Mouse (Mus musculus) G1E-ER4 (cell line): ENCODE results near the gene Mbd5. TPM values are rescaled to one million over a fixed set of nuclear protein-coding genes. Genes with fewer than 3 reads are reported as not detected.

Experiments
- GATA1 ChIP-seq: IDR thresholded peaks from one replicate; pipeline ENCODE4 v1.8.0; 2012; ENCODE audit warnings: low read length, inconsistent platforms
- polyA plus RNA-seq: library from polyadenylated mRNA; stranded (reverse); fragments of >175 nt; gene quantifications from 2 replicates; pipeline ENCODE4 v1.2.3, GENCODE M21; 2012

Mbd5 gene
- 0.49 and 0.65 TPM in 2 replicates for polyA plus RNA-seq

DNA sequence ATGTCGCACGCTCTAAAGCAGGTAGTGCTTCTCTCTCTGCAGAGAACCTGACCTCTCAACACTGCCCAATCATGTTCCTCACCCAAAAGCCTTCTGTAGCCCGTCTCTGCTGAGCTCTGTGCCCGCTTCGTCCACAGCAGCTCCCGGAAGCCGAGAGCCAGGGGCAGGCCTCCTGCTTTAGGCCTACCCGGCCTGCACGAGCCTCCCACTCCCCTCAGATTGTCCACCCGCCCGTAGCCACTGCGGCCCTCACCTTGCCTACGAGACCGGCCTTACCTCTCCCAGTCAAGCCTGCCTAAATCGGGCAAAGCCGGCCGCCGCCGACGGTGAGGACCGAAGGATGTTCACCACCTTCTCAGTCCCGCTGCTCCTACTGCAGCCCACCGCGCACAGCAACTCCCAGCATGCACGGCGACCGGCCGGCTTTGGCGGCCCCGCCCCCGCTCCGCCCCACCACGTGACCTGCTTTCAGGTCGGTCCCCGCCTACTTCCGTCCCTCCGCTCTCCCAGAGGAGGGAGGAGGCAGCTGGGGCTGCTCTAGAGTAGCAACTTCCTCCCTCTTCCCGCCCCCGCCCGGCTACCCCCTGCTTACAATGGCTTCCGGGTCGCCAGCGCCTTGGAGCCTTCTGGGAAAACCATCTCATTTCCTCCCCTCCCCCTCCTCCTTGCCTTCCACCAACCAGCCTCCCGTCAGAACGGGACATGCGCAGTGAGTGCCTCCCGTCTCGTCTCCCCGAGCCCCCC, at the start of gene Mbd5:
Gene Mbd5, plus strand, starts transcription at position 668 of the 744 bp plus-strand sequence.
- no peak for TF ChIP-seq GATA1

DNA sequence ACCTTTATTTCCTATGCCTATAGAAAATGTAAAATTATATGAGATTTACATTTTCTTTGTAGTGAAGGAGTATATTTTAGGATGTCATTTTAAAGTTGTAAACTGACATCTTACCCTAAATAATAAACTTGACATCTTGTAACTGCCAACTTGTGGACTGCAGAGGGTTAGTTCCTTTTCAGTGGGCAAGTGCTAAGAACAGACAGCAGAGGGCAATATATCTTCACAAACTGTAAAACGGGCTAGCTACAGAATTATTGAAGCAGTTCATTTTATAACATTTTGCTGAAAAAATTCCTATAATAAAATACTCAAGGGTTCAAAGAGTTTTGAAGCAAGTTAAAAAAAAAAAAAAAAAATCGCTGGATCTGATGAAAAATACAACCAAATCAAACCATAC, 40.4 kb upstream of the Mbd5 start:
- TF ChIP-seq GATA1 = no peak

DNA sequence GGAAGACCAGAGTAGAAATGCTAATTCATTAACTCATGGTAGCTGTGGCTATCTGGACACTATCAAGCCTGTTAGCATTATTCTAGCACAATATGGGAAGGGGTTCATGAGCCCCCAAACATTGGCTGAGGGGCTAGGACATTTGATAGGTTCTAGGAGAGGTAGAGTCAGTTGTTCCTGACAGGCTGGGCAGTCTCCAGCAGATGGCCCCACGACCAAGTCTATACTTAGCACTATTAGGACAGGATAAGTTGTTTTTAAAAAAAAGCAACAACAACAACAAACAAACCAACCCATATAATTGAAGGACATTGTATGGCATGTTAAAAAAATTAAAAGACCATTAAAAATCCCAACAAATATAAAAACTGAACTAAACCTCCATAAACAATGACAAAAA, 35.1 kb upstream of the Mbd5 start:
- no peak for TF ChIP-seq GATA1

DNA sequence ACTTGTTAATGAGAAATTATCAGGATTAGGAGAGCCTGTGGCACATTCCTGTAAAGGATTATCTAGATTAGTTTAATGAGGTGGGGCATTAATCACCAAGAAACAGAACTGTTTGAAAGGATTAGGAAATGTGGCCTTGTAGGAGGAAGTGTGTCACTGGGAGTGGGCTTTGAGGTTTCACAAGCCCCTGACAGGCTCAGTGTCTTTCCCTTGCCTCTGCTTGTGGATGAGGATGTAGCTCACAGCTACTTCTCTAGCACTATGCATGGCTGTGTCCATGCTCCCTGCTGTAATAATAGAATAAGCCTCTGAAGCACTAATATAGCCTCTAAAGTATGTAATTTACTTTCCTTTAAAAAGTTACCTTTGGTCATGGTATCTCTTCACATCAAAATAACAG, 33.5 kb upstream of the Mbd5 start:
- TF ChIP-seq GATA1 = no peak

DNA sequence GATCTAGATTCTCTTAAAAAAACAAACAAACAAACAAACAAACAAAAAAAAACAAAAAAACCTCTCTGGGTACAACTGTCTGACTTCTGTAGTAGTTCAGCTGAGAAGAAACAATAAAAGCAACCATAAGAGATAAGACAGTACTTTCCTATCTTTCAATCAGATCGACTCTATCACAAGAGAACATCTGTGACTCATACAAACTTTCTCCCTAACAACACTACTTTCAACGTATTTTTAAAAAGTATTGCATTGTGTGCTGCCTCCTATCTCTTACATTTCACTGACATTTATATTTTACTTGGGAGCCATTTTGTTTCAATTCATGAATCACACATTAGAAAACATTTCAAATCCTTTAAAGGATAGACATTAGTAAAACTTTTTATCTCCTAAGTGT, 14.2 kb upstream of the Mbd5 start:
- TF ChIP-seq GATA1 = peak; percentile 24

DNA sequence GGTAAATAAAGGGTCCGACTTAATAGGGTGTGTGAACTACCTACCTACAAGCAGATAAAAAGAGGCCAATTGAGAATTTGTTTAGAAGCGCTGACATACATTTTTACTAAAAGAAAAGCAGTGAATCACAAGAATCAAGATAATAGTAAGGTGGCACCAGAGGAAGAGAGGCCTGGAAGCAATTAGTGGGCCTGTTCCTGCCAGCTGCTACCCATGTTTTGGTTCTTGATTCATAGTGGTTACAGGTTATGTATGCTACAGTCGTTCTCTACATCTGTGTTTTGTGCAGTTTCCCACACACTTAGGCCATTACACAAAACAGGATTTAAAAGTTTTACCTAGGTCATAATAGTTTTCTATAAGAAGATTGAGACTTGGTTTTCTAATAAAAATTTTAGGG, 1.5 kb upstream of the Mbd5 start:
- TF ChIP-seq GATA1 = no peak

DNA sequence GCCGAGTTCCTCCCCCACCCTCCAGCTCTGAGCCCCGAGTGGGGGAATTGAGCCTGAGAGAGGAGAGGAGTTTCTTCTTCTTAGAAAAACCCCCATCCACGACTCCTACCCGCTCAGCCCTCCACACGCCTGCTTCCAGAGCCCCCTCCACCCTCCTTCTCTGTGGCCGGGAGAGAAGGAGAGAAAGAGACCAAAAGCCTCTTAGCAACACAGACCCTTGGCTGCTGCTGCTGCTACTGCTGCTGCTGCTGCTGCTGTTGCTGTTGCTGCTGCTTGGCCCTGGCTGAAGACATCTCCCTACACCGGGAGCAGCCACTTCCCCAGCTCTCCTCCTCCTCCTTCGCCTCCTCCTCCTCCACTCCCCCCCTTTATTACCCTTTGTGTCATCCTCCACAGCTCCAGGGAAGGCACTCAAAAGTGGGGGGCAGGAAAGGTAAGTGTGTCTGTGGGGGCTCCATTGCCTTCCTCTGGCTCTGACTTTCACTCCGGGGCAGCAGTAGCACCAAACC, 489 bp downstream of the Mbd5 start:
- TF ChIP-seq GATA1 = no peak

DNA sequence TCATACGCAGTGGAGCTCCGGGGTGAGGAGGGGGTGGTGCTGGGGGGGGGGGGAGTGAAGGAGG, 776 bp downstream of the Mbd5 start, which contains the start of gene Orc4:
Gene Orc4, minus strand, starts transcription at position 26 of the 64 bp plus-strand sequence.
- TF ChIP-seq GATA1 = no peak

DNA sequence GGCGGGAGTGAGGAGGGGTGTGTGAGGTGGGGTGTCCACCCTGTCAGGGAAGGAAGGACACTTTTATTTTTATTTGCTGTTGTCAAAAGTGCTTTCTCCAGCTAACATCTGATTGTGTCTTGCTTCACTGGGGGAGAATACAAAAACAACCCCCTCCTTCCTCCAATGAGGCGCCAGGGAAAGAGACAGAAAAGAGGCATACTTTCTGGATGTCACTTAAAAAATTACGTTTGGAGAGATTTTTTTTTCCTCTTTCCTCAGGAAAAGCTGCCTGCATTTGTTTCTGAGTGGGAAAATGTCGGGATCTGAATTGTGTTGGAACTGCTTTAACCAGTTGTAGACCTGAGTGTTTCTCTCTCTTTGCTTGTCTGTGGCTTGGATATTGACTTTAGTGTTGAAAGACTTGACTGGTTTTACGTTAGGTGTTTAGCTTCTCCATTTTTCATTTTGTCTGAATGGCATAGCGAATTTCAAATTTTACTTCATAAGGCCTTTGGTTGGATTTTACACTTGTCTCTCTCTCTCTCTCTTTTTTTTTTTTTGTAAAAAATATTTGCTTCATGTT, 1.1 kb downstream of the Mbd5 start:
- no peak for TF ChIP-seq GATA1

DNA sequence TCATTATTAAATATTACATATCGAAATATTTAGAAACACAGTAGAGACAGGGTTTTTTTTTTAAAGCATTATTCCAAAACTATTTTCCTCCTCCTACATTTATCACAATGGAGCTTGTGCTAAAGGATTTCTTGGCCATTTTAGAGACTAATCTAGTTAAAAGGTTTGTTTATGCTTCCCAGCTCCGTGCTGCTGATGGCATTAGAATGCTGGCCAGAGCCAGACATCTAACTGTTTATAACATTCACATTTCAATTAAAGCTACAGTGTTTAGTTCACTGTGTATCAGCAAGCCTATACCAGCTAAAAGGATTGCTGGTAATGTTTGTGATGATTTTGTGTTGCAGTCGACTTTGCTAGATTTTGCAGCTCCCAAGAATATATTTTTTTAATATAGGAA, 7.3 kb downstream of the Mbd5 start:
- TF ChIP-seq GATA1 = no peak

DNA sequence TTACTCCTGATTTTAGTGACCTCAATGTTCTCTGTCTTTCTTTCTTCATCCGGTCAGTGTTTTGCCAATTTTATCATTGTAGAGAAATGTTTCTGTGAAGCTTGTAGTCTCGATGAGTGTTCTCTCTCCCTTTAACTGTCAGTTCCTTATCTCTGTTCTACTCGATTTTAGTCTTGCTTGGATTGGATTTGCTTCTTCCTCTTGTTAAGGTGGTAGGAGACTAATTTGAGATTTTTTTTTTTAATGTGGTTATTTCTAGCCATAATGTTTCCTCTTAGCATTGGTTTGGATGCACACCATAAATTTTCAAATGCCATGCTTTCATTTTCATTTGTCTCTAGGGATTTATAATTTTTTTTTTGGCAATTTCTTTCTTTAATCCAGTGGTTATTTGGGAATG, 29.6 kb downstream of the Mbd5 start:
- TF ChIP-seq GATA1 = no peak

DNA sequence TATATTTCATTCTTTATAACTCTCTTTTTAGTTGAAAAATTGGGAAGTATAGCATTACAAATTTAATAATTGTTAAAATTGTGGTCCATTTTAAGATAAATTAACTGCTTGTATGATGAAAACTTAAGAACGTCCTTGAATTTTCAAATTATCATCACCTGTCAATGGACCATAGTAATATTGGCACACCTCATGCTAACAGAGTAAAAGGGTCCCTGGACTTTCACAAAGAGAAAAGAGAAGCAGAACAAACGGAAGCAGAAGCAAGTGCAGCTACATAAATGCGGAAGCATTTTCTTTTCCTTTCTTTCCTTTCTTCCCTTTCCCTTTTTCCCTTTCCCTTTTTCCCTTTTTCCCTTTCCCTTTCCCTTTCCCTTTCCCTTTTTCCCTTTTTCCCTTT, 41.0 kb downstream of the Mbd5 start:
- TF ChIP-seq GATA1 = no peak

DNA sequence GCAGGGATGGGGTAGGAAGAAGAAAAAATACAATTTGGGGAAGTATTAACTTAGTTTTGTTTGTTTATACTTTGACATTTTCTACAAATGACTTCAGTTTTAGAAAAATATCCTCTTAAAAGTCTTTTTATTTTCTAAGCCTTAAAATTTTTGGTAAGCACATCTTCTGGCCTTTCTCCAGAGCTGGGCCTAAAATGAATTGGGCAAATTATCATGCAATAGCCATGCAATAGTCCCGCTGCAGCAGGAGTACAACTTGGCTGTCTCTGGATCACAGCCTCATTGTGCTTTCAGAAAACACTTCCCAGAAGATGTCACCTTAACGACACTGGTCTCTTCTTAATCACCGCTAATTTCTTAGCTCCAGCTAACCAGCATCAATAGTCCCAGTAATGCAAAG, 91.2 kb downstream of the Mbd5 start:
- no peak for TF ChIP-seq GATA1

DNA sequence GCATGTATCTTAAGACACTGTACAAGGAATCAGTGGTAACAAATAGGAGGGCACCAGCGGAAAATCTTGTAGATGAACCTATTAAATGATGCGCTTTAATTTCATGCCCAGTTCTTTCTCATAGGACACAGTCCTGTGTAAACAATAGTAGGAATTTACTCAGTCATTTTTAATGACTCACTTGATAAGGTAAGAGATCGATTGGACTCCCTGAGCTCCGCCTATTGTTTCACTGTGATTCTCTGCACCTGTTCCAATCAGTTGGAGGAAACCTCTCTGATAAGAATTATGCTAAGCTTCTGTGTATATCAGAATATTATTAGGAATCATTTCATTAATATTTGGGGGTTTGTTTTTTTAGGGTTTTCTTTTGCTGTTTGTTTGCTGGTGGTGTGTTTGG, 100.7 kb downstream of the Mbd5 start:
- no peak for TF ChIP-seq GATA1

DNA sequence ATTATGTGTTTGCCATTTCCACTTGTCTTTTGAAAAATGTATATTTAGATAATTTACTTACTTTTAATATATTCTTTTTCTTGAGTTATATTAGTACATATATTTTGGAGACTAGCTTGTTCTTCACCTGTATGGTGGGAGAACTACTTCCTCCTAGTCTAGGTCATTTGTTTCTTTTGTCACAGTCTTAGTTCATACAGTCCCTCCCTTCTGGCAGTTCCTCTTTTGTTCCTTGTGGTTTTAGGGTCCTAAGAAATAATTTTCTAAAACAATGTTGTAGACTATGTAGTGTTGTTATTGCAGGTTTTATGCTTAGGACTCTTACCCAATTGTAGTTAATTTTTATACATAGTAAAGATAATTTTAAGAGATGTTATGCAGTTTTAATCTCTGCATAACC, 118.6 kb downstream of the Mbd5 start:
- no peak for TF ChIP-seq GATA1

DNA sequence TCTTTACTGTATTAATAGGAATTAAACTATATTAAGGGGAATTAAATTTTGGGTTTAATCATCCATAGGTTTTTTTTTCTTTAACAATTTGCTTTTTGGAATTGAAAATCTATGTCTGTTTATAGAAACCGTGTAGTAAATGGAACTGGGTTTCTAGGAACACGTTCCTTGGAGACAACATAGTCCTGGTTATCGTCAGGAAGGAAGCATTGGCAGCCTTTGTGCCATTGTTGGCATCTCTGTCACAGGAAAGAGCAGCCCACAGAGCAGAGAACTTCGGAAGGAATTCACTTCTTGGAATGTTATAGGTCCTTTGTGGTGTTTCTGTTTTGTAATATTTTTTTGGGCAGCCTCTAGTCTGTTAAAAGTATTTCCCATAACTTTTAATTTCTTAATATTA, 135.7 kb downstream of the Mbd5 start:
- TF ChIP-seq GATA1 = no peak

DNA sequence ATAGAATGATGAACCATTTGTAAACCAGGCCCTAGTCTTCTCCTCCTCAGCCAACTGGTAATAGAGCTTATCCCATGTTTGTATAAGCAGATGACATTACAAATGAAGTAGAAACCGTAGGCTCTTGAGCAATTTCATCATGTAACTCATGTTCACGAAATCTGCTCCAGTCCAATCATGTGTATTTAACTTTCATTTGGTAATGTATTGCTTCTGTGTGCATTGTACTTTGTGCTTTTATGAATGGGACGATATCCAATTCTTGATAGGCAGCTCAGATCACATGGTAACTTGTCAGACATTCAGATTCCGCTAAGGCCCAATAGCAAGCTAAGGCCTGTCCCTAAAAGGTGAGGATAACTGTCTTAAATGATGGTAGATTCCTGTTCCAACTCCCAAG, 141.5 kb downstream of the Mbd5 start:
- TF ChIP-seq GATA1 = no peak

DNA sequence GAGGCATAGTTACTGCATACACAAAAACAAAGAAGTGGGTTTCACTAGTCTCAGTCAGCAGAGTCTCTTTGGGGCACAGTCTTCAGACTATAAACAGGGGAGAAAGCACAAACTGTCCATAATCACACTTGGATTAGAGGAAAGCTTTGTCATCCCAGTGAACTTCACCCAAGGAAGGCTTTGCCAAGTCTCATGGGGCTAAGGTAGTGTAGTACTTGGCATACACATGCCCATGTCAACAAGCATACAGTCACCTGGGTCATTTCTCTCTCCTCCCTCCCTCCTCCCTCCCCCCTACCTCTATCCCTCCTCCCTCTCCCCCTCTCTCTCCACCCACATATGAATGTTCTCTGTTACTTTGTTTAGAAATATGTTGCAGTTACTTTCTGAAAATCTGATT, 147.5 kb downstream of the Mbd5 start:
- TF ChIP-seq GATA1 = no peak
